Mouse (Mus musculus) fibroblast of lung, adult 2 months (primary cell): Measurements from ENCODE around the gene Gcnt2.
A peak's percentile ranks its signal among the peaks of the same experiment; 100 is the strongest.
"Not testable (repeated sequence)": the region's sequence is repeated elsewhere in the genome, so short reads cannot be mapped to it uniquely, and the experiment has no call there.

Source experiments
- DNase-seq: peaks from one replicate; pipeline ENCODE4 v3.0.0-alpha.2; 2011; ENCODE audit warnings: low read depth

The Gcnt2 gene

DNA sequence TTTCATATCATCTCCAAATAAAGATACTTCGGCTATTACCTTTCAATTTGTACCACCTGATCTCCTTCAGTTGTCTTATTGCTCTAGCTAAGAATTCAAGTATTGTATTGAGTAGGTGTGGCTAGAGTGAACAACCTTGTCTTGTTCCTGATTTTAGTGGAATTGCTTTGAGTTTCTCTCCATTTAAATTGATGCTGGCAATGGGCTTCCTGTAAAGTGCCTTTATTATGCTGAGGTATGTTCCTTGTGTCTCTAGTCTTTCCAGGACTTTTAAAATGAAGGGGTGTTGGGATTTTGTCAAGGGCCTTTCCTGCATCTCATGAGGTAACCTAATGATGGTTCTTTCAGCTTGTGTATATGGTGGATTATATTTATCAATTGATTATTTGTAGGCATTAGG lies 83.5 kb downstream of the Gcnt2 start:
- DNase-seq: no peak

GRCm38 (mm10) chr13:40943936-40944335 lies 84.4 kb downstream of the Gcnt2 start:
- DNase-seq: no peak

GRCm38 (mm10) chr13:40944346-40944745 lies 84.8 kb downstream of the Gcnt2 start:
- DNase-seq: no peak

DNA sequence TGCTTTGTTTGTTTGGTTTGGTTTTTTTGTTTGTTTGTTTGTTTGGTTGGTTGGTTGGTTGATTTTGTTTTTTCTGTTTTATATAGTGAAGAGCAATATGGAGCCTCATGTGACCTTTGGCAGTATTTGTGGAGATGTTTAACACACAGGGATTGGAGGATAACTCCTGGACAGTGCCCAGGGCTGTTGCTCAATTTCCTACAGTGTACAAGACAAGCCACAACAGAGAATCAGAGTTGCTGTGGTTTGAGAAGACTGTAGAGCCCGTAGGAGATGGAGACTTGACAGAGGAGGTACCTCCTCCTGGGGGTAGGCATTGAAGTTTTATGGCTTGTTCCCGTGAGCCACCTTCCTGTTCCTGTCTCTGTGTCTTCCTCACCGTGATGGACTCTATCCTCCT lies 87.0 kb downstream of the Gcnt2 start:
- DNase-seq: no peak

DNA sequence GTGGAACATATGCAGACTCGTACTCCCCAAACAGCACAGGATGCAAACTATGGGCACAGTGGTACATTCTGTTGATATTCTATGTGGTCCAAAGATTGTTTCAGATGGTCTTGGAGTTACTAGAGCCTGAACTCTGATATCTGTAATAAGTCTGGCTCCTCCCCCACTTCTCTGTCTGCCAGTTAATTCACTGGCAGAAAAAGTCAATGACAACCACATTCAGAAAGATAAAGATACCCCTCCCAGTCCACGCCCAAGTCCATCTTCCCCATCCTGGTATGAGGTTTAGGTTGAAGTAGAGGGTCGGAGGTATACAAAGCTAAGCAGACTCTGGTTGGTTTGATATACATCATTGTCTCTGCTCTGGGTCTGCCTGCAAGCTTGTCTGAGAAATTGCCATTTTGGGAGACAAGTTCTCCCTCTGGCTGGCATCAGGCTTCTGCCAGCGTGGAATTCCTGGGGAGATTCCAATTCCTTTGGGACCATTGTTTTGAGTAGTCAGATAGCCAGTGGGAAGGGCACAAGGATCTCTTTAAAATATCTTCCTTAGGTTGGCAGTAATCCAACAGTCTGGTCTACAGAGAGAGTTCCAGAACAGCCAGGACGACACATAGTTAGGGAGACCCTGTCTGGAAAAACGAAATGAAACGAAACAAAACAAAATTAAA lies 88.1 kb downstream of the Gcnt2 start:
- no peak for DNase-seq

DNA sequence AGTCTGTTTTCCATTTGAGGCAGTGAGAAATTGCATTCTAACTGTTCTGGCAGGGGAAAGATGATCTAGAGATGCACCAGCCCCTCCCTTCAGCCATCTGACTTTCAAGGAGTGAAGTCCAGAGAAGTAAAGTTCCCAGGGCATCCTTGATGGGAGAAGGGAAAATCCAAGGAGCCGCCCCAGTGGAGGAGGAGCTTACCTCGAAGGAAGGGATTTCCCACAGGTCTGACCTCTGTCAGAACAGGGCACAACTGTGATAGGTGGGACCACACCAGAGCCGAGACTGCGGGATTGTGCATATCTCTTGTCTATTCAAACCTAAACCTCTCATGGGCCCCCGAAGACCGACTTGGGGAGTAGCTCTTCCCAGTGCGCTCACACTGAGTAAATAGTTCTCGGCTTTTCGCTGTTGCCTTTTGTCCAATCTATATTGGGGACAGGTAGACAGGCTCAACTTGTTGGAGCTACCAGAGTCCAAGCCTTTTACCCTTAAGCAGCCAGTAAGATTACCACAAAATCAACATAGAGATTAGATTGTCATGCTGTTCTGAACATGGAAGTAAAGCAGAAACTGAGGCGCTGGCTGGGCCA lies 91.9 kb downstream of the Gcnt2 start:
- no peak for DNase-seq

- DNase-seq: no peak
Measured at GRCm38 (mm10) chr13:40953231-40953630, 93.7 kb downstream of the Gcnt2 start.

DNA sequence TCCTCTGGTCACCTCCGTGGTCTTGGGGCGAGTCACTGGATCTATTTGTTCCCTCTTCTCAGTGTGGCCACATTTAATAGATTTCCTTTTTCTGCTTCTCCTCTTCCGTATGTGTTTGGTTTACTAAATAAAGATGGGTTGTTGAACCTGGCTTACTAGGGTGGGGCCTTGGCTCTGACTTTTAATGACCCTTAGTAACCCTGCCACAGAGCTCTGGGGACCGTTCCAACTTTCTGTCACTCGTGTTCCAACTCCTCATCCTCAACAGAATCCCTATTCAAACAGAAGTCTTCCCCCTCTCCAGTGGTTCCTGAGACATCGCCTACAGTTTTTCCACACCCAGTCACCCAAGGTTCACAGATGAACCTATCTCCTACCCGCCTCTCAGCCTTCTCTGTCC lies 96.2 kb downstream of the Gcnt2 start:
- no peak for DNase-seq

DNA sequence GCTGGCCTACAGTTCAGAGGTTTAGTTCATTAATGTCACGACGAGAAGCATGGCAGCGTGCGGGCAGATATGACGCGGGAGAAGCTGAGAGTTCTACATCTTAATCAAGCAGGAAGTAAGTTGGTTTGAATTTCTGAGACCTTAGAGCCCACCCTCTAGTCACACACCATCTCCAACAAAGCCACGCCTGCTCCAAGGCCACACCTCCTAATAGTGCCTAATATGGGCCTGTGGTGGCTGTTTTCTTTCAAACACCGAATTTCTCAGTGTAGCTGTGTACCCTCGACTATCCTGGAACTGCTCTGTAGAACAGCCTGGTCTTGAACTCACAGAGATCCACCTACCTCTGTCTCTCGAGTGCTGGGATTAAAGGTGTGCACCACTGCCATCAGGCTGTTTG lies 108.1 kb downstream of the Gcnt2 start:
- DNase-seq: no peak

DNA sequence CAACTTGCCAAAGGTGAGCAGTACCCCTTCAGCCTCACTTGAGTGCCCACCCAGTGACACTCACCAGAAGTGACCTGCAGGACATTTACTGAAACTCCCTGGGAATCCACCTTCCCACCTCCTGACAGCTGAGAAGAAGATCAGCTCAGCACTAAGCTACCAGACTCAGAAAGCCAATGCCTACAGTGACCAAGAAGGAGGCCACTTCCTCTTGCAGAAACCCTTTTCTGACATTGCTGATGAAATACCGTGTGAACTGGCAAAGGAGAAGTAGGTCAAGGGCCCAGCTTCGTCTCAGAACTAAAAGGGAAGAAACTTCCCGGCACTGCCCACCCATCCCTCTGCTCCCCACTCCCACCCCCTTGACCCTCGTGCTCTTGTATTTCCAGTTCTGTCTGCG lies 109.0 kb downstream of the Gcnt2 start:
- no peak for DNase-seq

DNA sequence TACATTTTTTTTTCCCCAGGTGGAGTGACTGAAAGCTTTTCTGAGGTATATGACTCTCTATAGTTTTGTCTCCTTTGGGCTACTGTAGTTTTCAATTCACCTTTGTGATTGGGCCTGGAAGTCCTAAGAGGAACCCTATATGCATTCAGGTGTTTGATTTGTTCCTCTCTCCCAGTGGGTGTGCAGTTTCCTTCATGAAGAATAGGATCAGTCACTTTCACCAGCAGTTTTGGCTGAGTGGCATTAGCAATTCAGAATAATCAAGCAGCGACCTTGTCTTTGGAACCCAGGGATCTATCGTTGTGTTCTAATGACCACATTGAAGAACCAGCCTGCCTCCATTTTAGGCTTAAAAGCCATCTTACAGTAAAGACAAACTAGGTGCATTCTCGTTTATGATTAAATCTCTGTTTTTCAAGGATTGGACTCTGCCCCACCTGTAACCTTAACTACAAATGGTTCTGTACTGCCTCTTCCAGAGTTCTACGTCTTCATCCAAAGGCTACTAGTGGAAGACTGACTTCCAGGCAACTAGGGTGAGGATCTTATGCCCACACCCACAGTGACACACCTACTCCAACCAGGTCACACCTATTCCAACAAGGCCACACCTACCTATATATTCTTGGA lies 110.3 kb downstream of the Gcnt2 start:
- DNase-seq: no peak

DNA sequence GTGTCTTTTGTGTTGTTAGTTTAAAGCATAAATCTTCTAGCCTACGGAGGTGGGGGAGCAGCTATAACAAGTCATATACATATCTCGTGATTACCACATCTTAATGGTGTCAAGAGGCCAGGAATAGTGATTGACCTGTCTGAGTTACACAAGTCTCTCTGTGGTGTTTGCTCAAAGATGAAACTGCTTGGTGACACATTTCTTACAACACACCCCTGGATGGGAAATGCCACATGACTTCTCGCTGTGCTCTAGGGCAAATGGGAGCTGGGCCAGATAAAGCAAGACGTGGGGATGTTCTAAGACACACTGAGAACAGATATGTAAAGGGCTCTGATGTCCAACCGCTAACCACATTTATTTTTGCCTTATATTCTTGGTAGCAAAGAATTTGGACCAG lies 111.7 kb downstream of the Gcnt2 start:
- DNase-seq: no peak

GRCm38 (mm10) chr13:40971831-40972230 lies 112.3 kb downstream of the Gcnt2 start:
- no peak for DNase-seq

- DNase-seq: no peak
Measured at GRCm38 (mm10) chr13:40972976-40973375, 113.4 kb downstream of the Gcnt2 start.

- no peak for DNase-seq
Measured at GRCm38 (mm10) chr13:40977609-40978008, 118.1 kb downstream of the Gcnt2 start.

- DNase-seq: no peak
Measured at GRCm38 (mm10) chr13:40978652-40979051, 119.1 kb downstream of the Gcnt2 start.

DNA sequence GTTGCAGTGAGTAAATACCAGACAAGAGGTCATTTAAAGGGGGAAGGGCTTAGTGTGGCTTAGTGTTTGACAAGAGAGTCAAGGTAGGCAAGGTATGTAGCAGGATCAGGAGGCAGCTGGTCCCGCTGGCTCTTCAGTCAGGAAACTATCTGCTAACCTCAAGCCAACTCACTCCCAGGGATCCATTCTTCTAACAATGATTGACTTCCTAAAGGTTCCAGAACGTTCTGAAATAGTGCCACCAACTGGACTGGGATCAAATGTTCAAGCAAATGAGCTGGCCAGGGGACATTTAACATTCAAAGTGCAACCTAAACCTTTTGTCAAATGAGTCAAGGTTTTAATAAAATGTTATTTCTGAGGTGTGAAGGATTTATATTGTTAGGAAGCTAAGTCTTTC lies 119.8 kb downstream of the Gcnt2 start:
- no peak for DNase-seq

GRCm38 (mm10) chr13:40982759-40983158 lies 123.2 kb downstream of the Gcnt2 start:
- peak; percentile 77 for DNase-seq

DNA sequence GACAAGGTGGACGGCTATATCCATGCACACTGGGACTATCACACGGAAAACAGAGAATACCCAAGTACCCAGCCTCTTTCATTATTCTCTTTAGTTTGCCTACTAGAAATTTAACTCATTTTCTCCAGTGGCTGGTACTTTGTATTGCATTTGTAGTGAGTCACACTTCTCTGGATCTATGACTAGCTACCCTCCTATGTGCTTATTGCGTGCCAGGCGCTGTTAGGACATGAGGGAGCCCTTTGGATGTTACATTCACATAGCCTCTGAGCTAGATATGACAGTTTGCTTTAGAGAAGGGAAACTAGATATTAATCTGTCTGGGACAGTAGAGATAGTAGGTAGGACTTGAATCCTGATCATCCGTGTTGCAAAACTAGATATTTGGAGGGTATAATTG lies 126.5 kb downstream of the Gcnt2 start:
- no peak for DNase-seq

- not testable (repeated sequence) for DNase-seq
Measured at GRCm38 (mm10) chr13:40987608-40988303, 128.2 kb downstream of the Gcnt2 start.

- no peak for DNase-seq
Measured at GRCm38 (mm10) chr13:40988418-40988817, 128.9 kb downstream of the Gcnt2 start.

DNA sequence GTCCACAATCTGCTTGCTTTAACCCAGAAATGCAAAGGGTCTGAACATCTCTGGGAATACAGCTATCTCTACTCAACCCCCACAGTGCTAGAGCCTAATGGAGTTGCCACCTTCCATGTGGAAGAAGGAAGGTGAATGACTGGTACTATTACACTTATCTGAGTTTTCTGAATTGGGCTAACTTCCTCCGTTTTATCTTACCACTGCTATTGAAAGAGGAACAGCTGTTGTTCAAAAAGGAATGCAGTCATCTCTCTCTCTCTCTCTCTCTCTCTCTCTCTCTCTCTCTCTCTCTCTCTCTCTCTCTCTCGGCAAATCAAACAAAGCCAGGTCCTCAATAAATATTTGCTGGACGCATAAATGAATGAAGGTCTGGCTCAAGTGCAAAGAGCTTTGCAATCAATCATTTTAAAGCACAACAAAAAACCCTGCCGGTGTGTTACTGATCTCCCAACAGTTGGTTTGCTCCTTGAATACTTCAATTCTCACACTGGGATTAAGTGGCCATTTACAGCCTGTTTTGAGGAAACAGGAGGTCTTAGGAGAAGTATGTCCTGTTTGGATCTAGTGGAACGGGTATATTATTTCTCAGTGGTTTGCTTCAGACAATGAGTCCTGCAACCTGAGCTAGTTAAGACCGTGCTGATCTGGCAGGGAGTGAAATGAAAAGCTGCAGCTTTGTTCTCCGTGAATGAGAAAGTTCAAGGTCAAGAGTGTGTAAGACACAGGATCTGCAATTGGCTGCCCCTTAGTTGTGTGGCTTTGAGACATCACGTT lies 135.1 kb downstream of the Gcnt2 start:
- no peak for DNase-seq
